Mouse (Mus musculus) lung, adult 2 months (tissue): Measurements from ENCODE around the gene Tmem220.

Source experiments
- CTCF ChIP-seq: fragments of 200-500 bp; IDR thresholded peaks from 2 replicates; pipeline ENCODE4 v1.5.1; 2011; ENCODE audit warnings: mild to moderate bottlenecking, low read length, control low read depth; ENCODE audit not compliant: insufficient read depth
- POLR2A ChIP-seq: fragments of 200-500 bp; IDR thresholded peaks from 2 replicates; pipeline ENCODE4 v1.6.1; 2011; ENCODE audit warnings: low read depth, mild to moderate bottlenecking, control low read depth, low read length, borderline replicate concordance; ENCODE audit errors: extremely low read depth

DNA sequence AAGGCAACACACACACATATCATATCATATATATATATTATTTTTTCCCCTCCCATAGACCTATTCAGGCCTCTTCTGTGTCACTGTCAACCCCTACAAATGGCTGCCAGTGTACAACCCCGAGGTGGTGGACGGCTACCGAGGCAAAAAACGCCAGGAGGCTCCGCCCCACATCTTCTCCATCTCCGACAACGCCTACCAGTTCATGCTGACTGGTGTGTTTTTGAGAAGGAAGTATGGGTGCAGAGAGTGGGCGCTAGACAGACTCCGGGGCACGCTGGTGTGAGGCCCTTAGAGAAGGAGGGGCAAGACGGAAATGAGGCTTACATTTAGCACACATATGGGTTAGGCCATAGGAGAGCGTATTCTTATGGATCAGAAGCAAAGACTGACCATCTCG is 57.8 kb downstream of the Tmem220 start:
- TF ChIP-seq CTCF, result no peak
- no peak for TF ChIP-seq POLR2A
